Mouse (Mus musculus) intestine, embryonic 14.5 days (tissue): Measurements from ENCODE around the gene Ttc26. TPM values are rescaled to one million over a fixed set of nuclear protein-coding genes. Genes with fewer than 3 reads are reported as not detected.
"Not testable (repeated sequence)": the region's sequence is repeated elsewhere in the genome, so short reads cannot be mapped to it uniquely, and the experiment has no call there.

Experiments
- ATAC-seq: fragments of 200-750 bp; cut with Nextera tagmentation; replicated peaks from 2 replicates; pipeline ENCODE4 v1.8.0; 2017; ENCODE audit warnings: low read depth, moderate number of reproducible peaks, moderate TSS enrichment, moderate library complexity; ENCODE audit not compliant: low FRiP score, low TSS enrichment
- DNase-seq: peaks from one replicate; pipeline ENCODE4 v3.0.0-alpha.2; 2018; ENCODE audit warnings: low spot score
- H3K27ac ChIP-seq: fragments of 300-500 bp; sonication (generic); 2 replicates; pipeline ENCODE4 v1.5.1; 2014; ENCODE audit warnings: low read depth, mild to moderate bottlenecking, control low read depth
- H3K27me3 ChIP-seq: fragments of 300-500 bp; sonication (generic); replicated peaks from 2 replicates; pipeline ENCODE4 v1.6.1; 2014; ENCODE audit warnings: low read length, control low read depth; ENCODE audit not compliant: control insufficient read depth, insufficient read depth
- H3K36me3 ChIP-seq: fragments of 300-500 bp; sonication (generic); 2 replicates; pipeline ENCODE4 v1.6.1; 2014; ENCODE audit warnings: low read length, control low read depth; ENCODE audit not compliant: control insufficient read depth, insufficient read depth
- H3K4me1 ChIP-seq: fragments of 300-500 bp; sonication (generic); replicated peaks from 2 replicates; pipeline ENCODE4 v1.6.1; 2014; ENCODE audit warnings: low read length, control low read depth, mixed read lengths; ENCODE audit not compliant: control insufficient read depth, insufficient read depth
- H3K4me2 ChIP-seq: fragments of 300-500 bp; sonication (generic); 2 replicates; pipeline ENCODE4 v1.6.1; 2014; ENCODE audit warnings: low read length
- H3K4me3 ChIP-seq: fragments of 300-500 bp; sonication (generic); 2 replicates; pipeline ENCODE4 v1.5.1; 2014; ENCODE audit warnings: low read depth, low read length, control low read depth, mixed read lengths
- H3K9ac ChIP-seq: fragments of 300-500 bp; sonication (generic); 2 replicates; pipeline ENCODE4 v1.6.1; 2014; ENCODE audit warnings: mild to moderate bottlenecking, low read length
- H3K9me3 ChIP-seq: fragments of 300-500 bp; sonication (generic); 2 replicates; pipeline ENCODE4 v1.6.1; 2016; ENCODE audit warnings: low read length, control low read depth; ENCODE audit not compliant: control insufficient read depth
- WGBS: fragments of 180-500 bp; shearing (Covaris S2); extraction: QIAGEN DNeasy Blood & Tissue Kit; methylation state at CpG from one replicate; pipeline ENCODE4 v1.1.7; 2014; 5-methylcytosine and 5-hydroxymethylcytosine counted together
- polyA plus RNA-seq: library from polyadenylated mRNA; unstranded; fragments of >200 nt; fragmentation: Nextera tagmentation; extraction: Ambion mirVana; gene quantifications from 2 replicates; pipeline ENCODE4 v1.2.1, GENCODE M21; 2014

Ttc26 gene
- polyA plus RNA-seq, 1 experiment from 2014 or later, result 5.0 TPM

GRCm38 (mm10) chr6:38380764-38381128 is 523 bp upstream of the Ttc26 start:
- Histone ChIP-seq H3K9me3 (no peaks in the 10 kb centered on the region), H3K4me3 (peak overlapping the region; percentile 59), H3K4me1 (peaks cover 5% of the 10 kb centered on the region; the same call in 1 of the 2 replicates), H3K36me3 (0 out of 2 replicates have a peak, but pooled peaks cover under 1% of the 10 kb centered on the region), H3K9ac (peak overlapping the region; percentile 52), H3K27ac (no peak overlapping the region), H3K4me2 (peak overlapping the region; percentile 62), H3K27me3 (no peaks in the 10 kb centered on the region)
- WGBS, result 3% methylated on average over 4 of the region's 4 CpGs
- DNase-seq, result no peak
- ATAC-seq, result no peak

DNA sequence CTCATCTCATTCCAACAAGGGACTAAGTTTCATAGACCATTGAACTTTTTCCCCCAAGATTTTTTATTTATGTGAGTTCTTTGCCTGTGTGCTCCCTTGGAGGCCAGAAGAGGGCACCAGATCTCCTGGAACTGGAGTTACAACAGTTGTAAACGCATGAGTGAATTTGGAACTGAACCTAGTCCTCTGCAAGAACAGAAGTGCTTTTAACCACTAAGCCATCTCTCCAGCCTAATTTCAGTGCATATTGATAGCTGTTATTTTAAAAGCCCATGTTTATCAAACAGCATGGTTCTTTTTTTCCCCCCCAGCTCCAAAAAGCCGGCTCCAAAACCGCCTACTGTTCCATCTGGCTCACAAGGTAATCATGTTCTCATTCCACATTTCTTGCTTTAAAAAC is 8.4 kb downstream of the Ttc26 start:
- no peak overlapping the region for H3K4me2 ChIP-seq
- H3K4me1 ChIP-seq, result no peaks in the 10 kb centered on the region
- H3K27ac ChIP-seq, result no peak overlapping the region
- 85% methylated on average over 3 of the region's 3 CpGs for WGBS
- no peaks in the 10 kb centered on the region for H3K27me3 ChIP-seq
- H3K4me3 ChIP-seq, result no peak overlapping the region
- ATAC-seq (no peak), DNase-seq (no peak)
- H3K9me3 ChIP-seq, result no peaks in the 10 kb centered on the region
- peaks cover 12% of the 10 kb centered on the region; the same call in 1 of the 2 replicates for H3K36me3 ChIP-seq
- no peak overlapping the region for H3K9ac ChIP-seq

GRCm38 (mm10) chr6:38432457-38432856 is 51.2 kb downstream of the Ttc26 start:
- H3K9me3 ChIP-seq, H3K27ac ChIP-seq, ATAC-seq, DNase-seq, H3K4me1 ChIP-seq, H3K36me3 ChIP-seq, H3K27me3 ChIP-seq, H3K9ac ChIP-seq: not testable (repeated sequence)
- Histone ChIP-seq H3K4me3 (peak overlapping the region; percentile 95; the same call in 1 of the 2 replicates), H3K4me2 (peak overlapping the region; percentile 84)
- 81% methylated on average over 5 of the region's 5 CpGs for WGBS

GRCm38 (mm10) chr6:38433261-38434033 is 52.2 kb downstream of the Ttc26 start, which contains the start of gene Ubn2:
TSS of gene Ubn2 (plus strand) at chr6:38433950.
- Histone ChIP-seq H3K4me2 (peak within 1 kb of the TSS; percentile 84), H3K9me3 (no peaks in the 10 kb centered on the region), H3K4me1 (peaks cover 5% of the 10 kb centered on the region; the same call in 1 of the 2 replicates), H3K36me3 (no peaks in the 10 kb centered on the region), H3K27me3 (no peaks in the 10 kb centered on the region), H3K4me3 (peak within 1 kb of the TSS; percentile 95), H3K27ac (peak within 1 kb of the TSS; percentile 97), H3K9ac (peak within 1 kb of the TSS; percentile 89)
- ATAC-seq (peak; percentile 99), DNase-seq (peak; percentile 97)
- under 1% methylated on average over 64 of the region's 64 CpGs for WGBS

GRCm38 (mm10) chr6:38434055-38435023 is 53.1 kb downstream of the Ttc26 start:
- no peaks in the 10 kb centered on the region for H3K27me3 ChIP-seq
- H3K4me2 ChIP-seq, result peak overlapping the region; percentile 84
- peak overlapping the region; percentile 97 for H3K27ac ChIP-seq
- WGBS, result under 1% methylated on average over 79 of the region's 118 CpGs
- peak overlapping the region; percentile 89 for H3K9ac ChIP-seq
- peaks cover 5% of the 10 kb centered on the region; the same call in 1 of the 2 replicates for H3K4me1 ChIP-seq
- no peaks in the 10 kb centered on the region for H3K9me3 ChIP-seq
- peak overlapping the region; percentile 95 for H3K4me3 ChIP-seq
- no peaks in the 10 kb centered on the region for H3K36me3 ChIP-seq
- ATAC-seq (peak; percentile 75), DNase-seq (peak; percentile 83)

- Histone ChIP-seq H3K9ac (no peak overlapping the region), H3K27me3 (no peaks in the 10 kb centered on the region), H3K4me1 (no peaks in the 10 kb centered on the region), H3K4me3 (no peak overlapping the region), H3K9me3 (no peaks in the 10 kb centered on the region), H3K36me3 (peaks cover 47% of the 10 kb centered on the region), H3K4me2 (no peak overlapping the region), H3K27ac (no peak overlapping the region)
- WGBS, result 70% methylated on average over 3 of the region's 3 CpGs
- ATAC-seq (no peak), DNase-seq (no peak)
These were observed 62.6 kb downstream of the Ttc26 start for GRCm38 (mm10) chr6:38443842-38444241.

- no peak overlapping the region for H3K27ac ChIP-seq
- H3K27me3 ChIP-seq, result no peaks in the 10 kb centered on the region
- H3K36me3 ChIP-seq, result peaks cover 46% of the 10 kb centered on the region
- 75% methylated on average over 2 of the region's 2 CpGs for WGBS
- H3K4me3 ChIP-seq, result no peak overlapping the region
- H3K9ac ChIP-seq, result no peak overlapping the region
- H3K9me3 ChIP-seq, result no peaks in the 10 kb centered on the region
- ATAC-seq (no peak), DNase-seq (no peak)
- H3K4me1 ChIP-seq, result no peaks in the 10 kb centered on the region
- no peak overlapping the region for H3K4me2 ChIP-seq
These were observed 67.0 kb downstream of the Ttc26 start for GRCm38 (mm10) chr6:38448295-38448694.

GRCm38 (mm10) chr6:38453049-38453448 is 71.8 kb downstream of the Ttc26 start:
- H3K4me1 ChIP-seq, result no peaks in the 10 kb centered on the region
- 90% methylated on average over 4 of the region's 4 CpGs for WGBS
- H3K27ac ChIP-seq, result no peak overlapping the region
- H3K4me3 ChIP-seq, result no peak overlapping the region
- H3K27me3 ChIP-seq, result no peaks in the 10 kb centered on the region
- no peaks in the 10 kb centered on the region for H3K9me3 ChIP-seq
- no peak overlapping the region for H3K4me2 ChIP-seq
- peaks cover 65% of the 10 kb centered on the region for H3K36me3 ChIP-seq
- DNase-seq, result no peak
- ATAC-seq, result no peak
- H3K9ac ChIP-seq, result no peak overlapping the region
